Mouse (Mus musculus) c-Kit-positive CD71-negative TER-119-negative erythroid progenitor cells, embryonic 14.5 days (primary cell): ENCODE results near the gene Blcap.

Experiments used
- DNase-seq: peaks from one replicate; pipeline ENCODE4 v3.0.0-alpha.2; 2013; ENCODE audit warnings: low read depth

The Blcap gene

DNA sequence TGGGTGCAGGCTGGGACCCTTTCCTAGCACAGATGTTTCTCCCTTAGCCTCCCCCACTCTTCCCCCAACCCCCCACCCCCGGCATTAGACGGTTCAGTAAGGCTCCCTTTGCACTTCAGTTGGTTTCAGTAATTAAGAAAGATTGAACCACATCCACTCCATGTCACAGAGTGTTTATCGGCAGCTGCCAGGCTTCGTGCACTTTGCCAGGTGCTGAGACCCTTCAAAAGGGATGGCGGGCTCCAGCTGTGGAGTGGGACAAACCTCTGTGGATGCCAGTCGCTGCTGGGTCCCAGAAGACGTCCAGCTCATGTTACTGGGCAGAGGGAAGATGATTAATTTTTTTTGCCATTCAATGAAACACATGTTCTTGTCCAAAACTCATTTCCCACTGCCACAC, 52.6 kb downstream of the Blcap start:
- no peak for DNase-seq

DNA sequence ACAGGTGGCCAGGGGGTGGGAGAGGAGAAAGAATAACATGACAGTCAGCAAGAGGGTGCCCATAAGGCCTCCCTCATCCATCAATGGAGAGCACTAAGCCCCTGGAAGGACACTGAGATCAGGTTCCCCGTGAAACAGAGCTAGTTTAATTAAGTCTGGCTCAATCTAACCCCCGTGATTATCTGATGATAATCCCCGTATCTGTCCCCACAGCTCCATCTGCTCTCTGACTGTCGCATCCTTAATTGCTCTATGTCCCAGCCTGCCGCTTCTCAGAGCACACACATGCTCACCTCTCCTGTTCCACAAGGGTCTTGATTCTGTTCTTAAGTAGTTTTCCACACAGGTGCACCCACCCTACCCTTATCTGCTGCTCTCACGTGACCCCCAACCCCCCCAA, 53.5 kb downstream of the Blcap start:
- DNase-seq, result no peak

DNA sequence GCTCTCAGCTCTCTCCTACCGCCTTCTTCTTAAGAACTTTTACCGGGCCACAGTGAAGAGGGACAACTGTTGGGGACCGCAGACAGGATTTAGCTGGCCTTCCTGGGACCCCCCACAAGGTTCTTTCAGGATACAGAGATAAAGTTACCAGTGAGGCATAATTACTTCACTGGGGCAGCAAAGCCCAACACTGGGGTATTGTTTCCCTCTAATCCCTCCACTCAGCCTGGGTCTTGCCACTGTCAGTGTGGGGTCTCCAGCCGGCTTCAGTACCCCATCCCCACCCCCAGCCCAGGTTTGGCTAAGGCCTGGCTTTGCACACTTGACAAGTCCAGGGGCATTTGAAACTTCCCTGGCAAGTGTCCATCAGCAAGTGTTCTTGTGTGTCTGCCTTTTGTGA, 56.7 kb downstream of the Blcap start:
- no peak for DNase-seq

DNA sequence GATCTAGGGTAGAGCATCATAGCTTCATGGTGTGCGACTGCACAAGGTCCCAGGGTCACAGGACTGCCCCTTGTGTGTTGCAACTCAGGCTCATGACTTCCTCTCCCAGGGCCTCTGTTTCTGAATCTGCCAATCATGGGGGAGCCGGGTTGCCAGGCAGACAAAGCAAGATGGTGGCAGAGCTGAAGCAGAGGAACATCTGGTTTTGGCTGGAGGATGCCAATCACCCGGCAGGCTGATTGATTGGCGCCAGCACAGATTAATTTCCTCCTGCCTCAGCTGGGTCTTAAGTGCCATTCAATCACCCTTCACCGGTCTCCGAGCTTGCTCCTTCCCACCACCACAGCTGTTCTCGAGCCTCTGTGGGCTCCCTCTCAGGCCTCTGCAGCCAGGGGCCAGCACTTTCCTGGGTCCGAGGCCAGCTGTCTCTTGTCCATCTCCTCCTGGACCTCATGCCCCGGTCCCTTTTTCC, 57.3 kb downstream of the Blcap start:
- no peak for DNase-seq

DNA sequence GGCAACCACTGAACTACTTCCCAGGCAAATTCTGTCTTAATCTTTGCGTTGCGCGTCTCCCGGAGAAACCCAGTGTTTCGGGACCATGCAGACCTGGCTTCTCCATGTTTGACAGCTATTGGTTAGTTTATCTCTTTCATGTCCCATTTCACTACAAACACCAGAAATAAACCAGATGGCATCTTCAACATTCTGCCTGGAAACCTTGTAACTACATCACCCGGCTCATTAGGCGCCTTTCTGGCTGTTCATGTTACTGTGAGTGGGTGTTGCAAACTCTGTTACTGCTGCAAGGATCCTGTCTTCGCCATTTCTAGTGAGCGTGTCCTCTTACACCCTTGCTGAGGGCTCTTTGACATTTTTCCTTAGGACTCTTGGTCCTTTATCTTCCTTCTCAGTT, 58.2 kb downstream of the Blcap start:
- DNase-seq, result no peak

DNA sequence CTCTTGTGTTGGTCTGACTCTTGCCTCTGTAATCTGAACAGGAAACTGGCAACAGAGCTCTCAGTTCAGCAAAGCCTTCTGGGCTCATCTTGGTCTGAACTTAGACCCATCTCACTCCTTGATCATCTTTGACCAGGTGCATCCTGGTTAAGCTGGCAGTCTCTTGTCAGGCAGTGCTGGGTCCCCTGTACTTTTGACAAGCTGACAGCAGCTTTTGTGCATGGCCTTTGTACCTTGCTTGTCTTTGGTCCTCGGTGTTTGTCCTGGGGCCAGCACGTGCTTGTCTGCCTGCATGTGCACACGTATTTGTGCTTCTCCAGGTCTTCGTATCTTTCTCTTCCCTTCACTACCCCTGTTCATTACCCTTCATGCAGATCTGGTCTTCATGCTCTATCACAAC, 61.0 kb downstream of the Blcap start:
- no peak for DNase-seq

DNA sequence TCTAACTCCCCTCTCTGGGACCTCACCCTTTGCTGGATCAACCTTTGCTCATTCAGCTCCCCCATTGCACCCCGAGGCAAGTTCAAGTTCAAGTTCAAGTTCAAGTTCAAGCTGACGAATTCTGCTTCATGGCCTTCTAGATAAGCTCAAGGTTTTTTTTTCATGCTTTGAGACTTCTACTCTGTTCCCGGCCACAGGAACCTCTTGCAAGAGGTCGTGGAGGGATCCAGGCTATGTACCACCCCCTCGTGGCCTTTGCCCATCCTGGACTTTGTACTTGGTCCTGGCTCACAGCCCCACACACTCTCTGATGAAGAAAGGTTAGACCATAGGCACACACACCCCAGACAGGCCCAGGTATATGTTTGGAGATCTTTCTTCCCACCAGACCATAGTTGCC, 61.9 kb downstream of the Blcap start:
- no peak for DNase-seq

DNA sequence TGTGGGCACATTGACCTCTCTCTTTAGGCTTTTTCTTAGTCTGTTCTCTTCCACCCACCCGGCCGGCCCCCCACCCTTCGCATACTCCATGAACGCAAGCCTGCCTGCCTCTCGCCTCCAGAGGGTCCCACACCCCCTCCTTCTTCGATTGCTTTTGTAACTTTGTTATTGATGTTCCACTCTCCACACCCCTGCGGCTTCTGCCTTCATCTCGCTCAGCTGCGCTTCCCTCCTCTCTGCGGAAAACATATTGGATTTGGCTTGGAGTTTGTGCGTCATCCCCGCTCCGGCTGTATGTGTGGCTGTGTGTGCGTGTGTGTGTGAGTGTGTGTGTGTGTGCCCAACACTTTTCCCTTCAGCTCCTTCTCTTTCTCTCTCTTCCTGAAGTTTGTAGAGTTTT, 64.3 kb downstream of the Blcap start:
- no peak for DNase-seq
